Mouse (Mus musculus) testis, adult 2 months (tissue): ENCODE measurements around the gene Bcl2l14. TPM values are rescaled to one million over a fixed set of nuclear protein-coding genes. Genes with fewer than 3 reads are reported as not detected.

Experiments used
- H3K27ac ChIP-seq: fragments of 200-500 bp; 2 replicates; pipeline ENCODE4 v1.5.1; 2012; ENCODE audit warnings: low read depth, low read length; ENCODE audit not compliant: control insufficient read depth, insufficient read depth
- H3K27me3 ChIP-seq: fragments of 200-500 bp; 2 replicates; pipeline ENCODE4 v1.6.1; 2012; ENCODE audit warnings: mild to moderate bottlenecking, low read length, moderate library complexity; ENCODE audit not compliant: control insufficient read depth, insufficient read depth
- H3K36me3 ChIP-seq: fragments of 200-500 bp; 2 replicates; pipeline ENCODE4 v1.6.1; 2012; ENCODE audit warnings: mild to moderate bottlenecking, low read length; ENCODE audit not compliant: control insufficient read depth, insufficient read depth
- H3K4me1 ChIP-seq: fragments of 200-500 bp; 2 replicates; pipeline ENCODE4 v1.6.1; 2012; ENCODE audit warnings: low read length; ENCODE audit not compliant: control insufficient read depth, insufficient read depth
- H3K4me3 ChIP-seq: fragments of 200-500 bp; 2 replicates; pipeline ENCODE4 v1.5.1; 2012; ENCODE audit warnings: low read depth, mild to moderate bottlenecking, low read length, moderate library complexity, mixed read lengths; ENCODE audit not compliant: control insufficient read depth
- CTCF ChIP-seq: fragments of 200-500 bp; IDR thresholded peaks from 2 replicates; pipeline ENCODE4 v1.5.1; 2012; ENCODE audit warnings: low read depth, mild to moderate bottlenecking, inconsistent platforms, low read length, moderate library complexity; ENCODE audit not compliant: control insufficient read depth, insufficient read depth, insufficient replicate concordance
- POLR2A ChIP-seq: fragments of 200-500 bp; IDR thresholded peaks from 2 replicates; pipeline ENCODE4 v1.6.1; 2012; ENCODE audit warnings: low read depth, mild to moderate bottlenecking, inconsistent platforms, low read length, moderate library complexity; ENCODE audit not compliant: control insufficient read depth
- polyA plus RNA-seq: library from polyadenylated mRNA; depleted of rRNA; stranded (reverse); fragments of >200 nt; gene quantifications from 2 replicates; pipeline ENCODE4 v1.2.3, GENCODE M21; 2012

Gene Bcl2l14
- polyA plus RNA-seq, 1 experiment: 70.3 TPM

DNA sequence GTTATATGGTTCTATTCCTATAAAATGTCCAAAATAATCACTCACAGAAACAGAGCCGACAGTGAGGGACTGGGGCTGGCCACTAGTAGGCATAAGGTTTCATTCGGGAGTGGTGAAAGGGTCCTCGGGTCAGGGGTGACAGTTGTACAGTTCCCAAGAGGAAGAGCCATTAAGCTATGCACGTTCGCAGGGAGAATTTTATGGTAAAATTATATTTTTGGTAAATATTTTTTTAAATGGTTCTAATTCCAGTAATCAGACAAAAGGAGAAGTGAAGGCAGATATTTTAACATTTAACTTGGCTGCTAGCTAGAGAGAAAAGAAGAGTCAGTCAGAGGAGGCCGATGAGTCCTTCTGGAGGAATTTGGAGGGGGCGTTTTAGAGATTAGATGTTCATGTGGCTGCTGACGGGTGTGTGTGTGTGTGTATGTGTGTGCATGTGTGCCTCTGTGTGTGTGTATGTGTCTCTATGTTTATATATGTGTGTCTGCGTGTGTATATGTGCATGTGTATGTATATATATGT lies 38.8 kb downstream of the Bcl2l14 start:
- TF ChIP-seq POLR2A (no peak), CTCF (no peak)
- H3K4me3 ChIP-seq: no peak overlapping the region
- H3K27ac ChIP-seq: no peak overlapping the region
- H3K27me3 ChIP-seq: no peaks in the 10 kb centered on the region
- H3K4me1 ChIP-seq: peaks cover 3% of the 10 kb centered on the region; the same call in 1 of the 2 replicates
- no peaks in the 10 kb centered on the region for H3K36me3 ChIP-seq

GRCm38 (mm10) chr6:134436955-134437354 lies 40.8 kb downstream of the Bcl2l14 start:
- no peak for TF ChIP-seq CTCF
- no peak for TF ChIP-seq POLR2A
- Histone ChIP-seq H3K4me3 (no peak overlapping the region), H3K27ac (no peak overlapping the region), H3K4me1 (peaks cover 3% of the 10 kb centered on the region; the same call in 1 of the 2 replicates), H3K36me3 (no peaks in the 10 kb centered on the region), H3K27me3 (no peaks in the 10 kb centered on the region)

DNA sequence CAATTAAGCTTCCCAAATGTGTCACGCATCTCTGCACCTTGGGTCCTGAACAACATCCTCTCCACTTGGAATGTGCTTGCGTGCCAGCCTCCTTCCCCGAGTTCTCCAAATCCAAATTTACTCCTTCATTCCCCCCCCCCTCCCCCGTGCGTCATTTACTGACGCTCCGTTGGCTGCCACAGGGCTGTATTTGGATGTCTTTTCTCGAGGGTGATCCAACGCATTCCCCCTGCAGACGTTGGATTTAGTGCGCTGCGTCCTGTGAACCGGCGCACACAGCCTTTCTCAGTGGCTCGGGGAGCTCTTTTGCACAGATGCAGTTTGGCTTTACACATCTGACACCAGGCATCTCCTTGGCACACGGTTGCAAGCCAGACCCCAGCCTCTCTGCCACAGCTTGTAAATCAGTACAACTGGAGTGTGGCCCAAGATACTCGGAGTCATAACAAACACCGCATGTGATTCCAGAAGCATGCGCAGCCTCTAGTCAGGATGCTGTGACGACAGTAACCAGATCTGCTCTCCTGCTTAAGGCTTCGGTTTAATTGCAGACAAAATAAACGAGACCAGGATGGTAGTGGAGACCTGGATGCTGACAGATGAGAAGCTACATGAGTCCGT lies 43.4 kb downstream of the Bcl2l14 start:
- Histone ChIP-seq H3K27ac (no peak overlapping the region), H3K27me3 (no peaks in the 10 kb centered on the region), H3K36me3 (no peaks in the 10 kb centered on the region), H3K4me3 (no peak overlapping the region; the same call in 1 of the 2 replicates), H3K4me1 (peaks cover 3% of the 10 kb centered on the region; the same call in 1 of the 2 replicates)
- TF ChIP-seq POLR2A: no peak
- TF ChIP-seq CTCF: no peak

GRCm38 (mm10) chr6:134440023-134440422 lies 43.9 kb downstream of the Bcl2l14 start:
- Histone ChIP-seq H3K36me3 (no peaks in the 10 kb centered on the region), H3K4me1 (peaks cover 3% of the 10 kb centered on the region; the same call in 1 of the 2 replicates), H3K4me3 (no peak overlapping the region), H3K27ac (no peak overlapping the region), H3K27me3 (no peaks in the 10 kb centered on the region)
- TF ChIP-seq CTCF (no peak), POLR2A (no peak)

DNA sequence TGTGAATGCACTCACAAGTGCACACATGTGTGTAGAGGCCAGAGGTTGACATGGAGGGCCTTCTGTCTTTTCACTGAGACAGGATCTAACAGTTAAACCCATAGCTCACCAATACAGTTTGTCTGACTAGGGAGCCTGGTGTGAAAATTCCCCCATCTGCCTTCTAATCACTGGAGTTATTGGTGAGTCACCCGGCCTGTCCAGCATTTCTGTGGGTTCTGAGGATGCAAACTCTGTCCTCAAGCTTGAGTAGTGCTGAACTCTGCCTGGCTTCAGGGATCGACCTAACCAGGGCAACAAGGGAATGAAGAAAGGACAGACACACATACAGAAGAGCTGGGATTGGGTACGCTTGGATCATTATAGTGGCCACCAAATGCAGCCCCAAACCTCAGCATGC lies 45.6 kb downstream of the Bcl2l14 start:
- H3K27ac ChIP-seq: no peak overlapping the region
- H3K36me3 ChIP-seq: no peaks in the 10 kb centered on the region
- TF ChIP-seq POLR2A: no peak
- TF ChIP-seq CTCF: no peak
- H3K4me3 ChIP-seq: no peak overlapping the region
- H3K27me3 ChIP-seq: no peaks in the 10 kb centered on the region
- H3K4me1 ChIP-seq: peaks cover 3% of the 10 kb centered on the region; the same call in 1 of the 2 replicates

GRCm38 (mm10) chr6:134442219-134442618 lies 46.1 kb downstream of the Bcl2l14 start:
- Histone ChIP-seq H3K4me3 (no peak overlapping the region), H3K4me1 (peaks cover 3% of the 10 kb centered on the region; the same call in 1 of the 2 replicates), H3K27ac (no peak overlapping the region), H3K36me3 (no peaks in the 10 kb centered on the region), H3K27me3 (no peaks in the 10 kb centered on the region)
- TF ChIP-seq CTCF (no peak), POLR2A (no peak)

- H3K27me3 ChIP-seq: no peaks in the 10 kb centered on the region
- no peak for TF ChIP-seq POLR2A
- no peak for TF ChIP-seq CTCF
- H3K4me3 ChIP-seq: no peak overlapping the region
- peaks cover 3% of the 10 kb centered on the region; the same call in 1 of the 2 replicates for H3K4me1 ChIP-seq
- H3K36me3 ChIP-seq: no peaks in the 10 kb centered on the region
- H3K27ac ChIP-seq: no peak overlapping the region
These were observed 47.2 kb downstream of the Bcl2l14 start for GRCm38 (mm10) chr6:134443198-134443904.
